Mouse (Mus musculus) hindbrain, embryonic 14.5 days (tissue): ENCODE measurements at regions not wholly inside any gene's neighbourhood (a gene's known extent, or its start where the extent isn't known, plus 50 kb on each side); places are given as distances from the start of the nearest gene placed in this dataset.

Experiments used
- ATAC-seq: fragments of 200-750 bp; cut with Nextera tagmentation; 2 replicates; pipeline ENCODE4 v1.8.0; 2017; ENCODE audit warnings: moderate number of reproducible peaks, mild to moderate bottlenecking, moderate TSS enrichment, moderate library complexity; ENCODE audit not compliant: low FRiP score
- DNase-seq: peaks from one replicate; pipeline ENCODE4 v3.0.0-alpha.2; 2015; ENCODE audit warnings: low spot score
- H3K27ac ChIP-seq: fragments of 300-500 bp; sonication (generic); 2 replicates; pipeline ENCODE4 v1.5.1; 2014; ENCODE audit warnings: mild to moderate bottlenecking, moderate library complexity
- H3K27me3 ChIP-seq: fragments of 300-500 bp; sonication (generic); 2 replicates; pipeline ENCODE4 v1.6.1; 2014; ENCODE audit warnings: mild to moderate bottlenecking, low read length, mixed read lengths; ENCODE audit not compliant: control insufficient read depth, insufficient read depth
- H3K36me3 ChIP-seq: fragments of 300-500 bp; sonication (generic); replicated peaks from 2 replicates; pipeline ENCODE4 v1.6.1; 2014; ENCODE audit not compliant: control insufficient read depth, insufficient read depth
- H3K4me1 ChIP-seq: fragments of 300-500 bp; sonication (generic); replicated peaks from 2 replicates; pipeline ENCODE4 v1.6.1; 2014; ENCODE audit warnings: antibody characterized with exemption, low read length, mixed read lengths; ENCODE audit not compliant: control insufficient read depth, insufficient read depth
- H3K4me2 ChIP-seq: fragments of 300-500 bp; sonication (generic); replicated peaks from 2 replicates; pipeline ENCODE4 v1.6.1; 2014; ENCODE audit warnings: mild to moderate bottlenecking, moderate library complexity
- H3K4me3 ChIP-seq: fragments of 300-500 bp; sonication (generic); replicated peaks from 2 replicates; pipeline ENCODE4 v1.5.1; 2014; ENCODE audit warnings: mild to moderate bottlenecking, low read length
- H3K9ac ChIP-seq: fragments of 300-500 bp; sonication (generic); 2 replicates; pipeline ENCODE4 v1.6.1; 2014
- H3K9me3 ChIP-seq: fragments of 300-500 bp; sonication (generic); 2 replicates; pipeline ENCODE4 v1.6.1; 2016; ENCODE audit warnings: low read length; ENCODE audit not compliant: control insufficient read depth
- WGBS: fragments of 180-500 bp; shearing (Covaris S2); extraction: QIAGEN DNeasy Blood & Tissue Kit; methylation state at CpG from one replicate; pipeline ENCODE4 v1.1.7; 2014; 5-methylcytosine and 5-hydroxymethylcytosine counted together

DNA sequence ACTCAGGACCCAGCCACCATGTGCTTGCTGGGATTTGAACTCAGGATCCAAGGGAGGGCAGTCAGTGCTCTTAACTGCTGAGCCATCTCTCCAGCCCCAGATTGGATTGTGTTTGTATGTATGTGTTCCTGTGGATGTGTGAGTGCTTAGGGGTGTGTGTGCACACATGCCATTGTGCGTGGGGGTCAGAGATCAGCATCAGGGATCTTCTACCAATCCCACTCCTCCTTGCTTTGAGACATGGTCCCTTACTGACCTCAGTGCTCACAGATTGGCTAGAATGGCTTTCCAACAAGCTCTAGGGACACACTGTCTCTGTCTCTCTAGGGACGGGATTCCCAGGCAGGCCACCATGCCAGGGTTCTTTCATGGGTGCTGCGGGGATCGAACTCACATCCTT, 83.1 kb upstream of the Cpsf6 start:
- no peak overlapping the region for H3K4me3 ChIP-seq
- H3K4me2 ChIP-seq, result no peak overlapping the region
- no peak overlapping the region for H3K27ac ChIP-seq
- WGBS, result 94% methylated on average over 4 of the region's 4 CpGs
- ATAC-seq (no peak), DNase-seq (no peak)
- H3K36me3 ChIP-seq, result no peaks in the 10 kb centered on the region
- no peaks in the 10 kb centered on the region for H3K4me1 ChIP-seq
- H3K9ac ChIP-seq, result no peak overlapping the region
- H3K27me3 ChIP-seq, result no peaks in the 10 kb centered on the region
- no peaks in the 10 kb centered on the region for H3K9me3 ChIP-seq

DNA sequence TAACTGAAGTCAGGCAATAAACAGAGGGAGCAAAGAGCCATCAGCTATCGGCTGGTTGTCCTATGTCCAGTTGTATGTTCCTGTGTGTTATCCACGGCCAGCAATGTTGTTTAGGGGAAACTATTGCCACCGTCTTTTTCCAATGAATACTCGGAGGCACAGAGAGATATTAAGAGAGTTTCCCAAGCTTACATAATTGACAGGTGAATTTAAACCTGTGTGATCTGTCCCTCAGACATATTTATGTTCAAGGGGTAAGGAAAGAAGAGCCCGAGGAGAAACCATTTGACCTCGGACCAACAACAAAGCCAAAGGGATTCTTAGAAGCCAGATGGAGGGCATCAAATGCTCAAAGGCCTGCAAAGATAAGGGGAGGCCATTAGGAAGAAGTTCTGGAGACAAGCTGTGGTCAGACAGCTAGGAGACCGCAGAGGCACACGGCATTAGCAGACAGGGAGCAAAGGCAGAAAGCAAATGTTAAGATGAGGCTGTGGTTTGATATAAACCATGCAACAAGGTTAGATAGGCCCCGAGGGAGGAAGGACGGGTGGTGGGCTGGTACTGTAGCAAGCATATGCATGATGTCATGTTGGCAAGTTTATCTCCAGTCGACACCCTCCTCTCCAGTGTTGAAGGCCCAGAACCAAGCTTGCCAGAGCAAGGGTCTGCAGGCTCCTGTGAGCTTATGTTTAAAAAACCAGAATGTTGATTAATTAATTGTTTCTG, 82.1 kb upstream of the Cpsf6 start:
- H3K4me2 ChIP-seq, result no peak overlapping the region
- H3K27ac ChIP-seq, result no peak overlapping the region
- no peaks in the 10 kb centered on the region for H3K27me3 ChIP-seq
- no peaks in the 10 kb centered on the region for H3K9me3 ChIP-seq
- H3K9ac ChIP-seq, result no peak overlapping the region
- H3K36me3 ChIP-seq, result no peaks in the 10 kb centered on the region
- no peak overlapping the region for H3K4me3 ChIP-seq
- DNase-seq (no peak), ATAC-seq (no peak)
- WGBS, result 82% methylated on average over 11 of the region's 11 CpGs
- no peaks in the 10 kb centered on the region for H3K4me1 ChIP-seq

GRCm38 (mm10) chr10:117461261-117461660, 81.4 kb upstream of the Cpsf6 start:
- no peaks in the 10 kb centered on the region for H3K9me3 ChIP-seq
- DNase-seq (no peak), ATAC-seq (no peak)
- WGBS, result 85% methylated on average over 4 of the region's 4 CpGs
- H3K36me3 ChIP-seq, result no peaks in the 10 kb centered on the region
- H3K4me3 ChIP-seq, result no peak overlapping the region
- no peak overlapping the region for H3K4me2 ChIP-seq
- H3K27me3 ChIP-seq, result no peaks in the 10 kb centered on the region
- H3K4me1 ChIP-seq, result no peaks in the 10 kb centered on the region
- no peak overlapping the region for H3K27ac ChIP-seq
- H3K9ac ChIP-seq, result no peak overlapping the region

- H3K9me3 ChIP-seq, result no peaks in the 10 kb centered on the region
- no peak overlapping the region for H3K4me3 ChIP-seq
- no peak overlapping the region for H3K27ac ChIP-seq
- 90% methylated on average over 6 of the region's 6 CpGs for WGBS
- no peaks in the 10 kb centered on the region for H3K36me3 ChIP-seq
- ATAC-seq (no peak), DNase-seq (no peak)
- H3K27me3 ChIP-seq, result no peaks in the 10 kb centered on the region
- no peak overlapping the region for H3K9ac ChIP-seq
- no peak overlapping the region for H3K4me2 ChIP-seq
- no peaks in the 10 kb centered on the region for H3K4me1 ChIP-seq
Observed at GRCm38 (mm10) chr10:117460366-117460730, 80.5 kb upstream of the Cpsf6 start.

DNA sequence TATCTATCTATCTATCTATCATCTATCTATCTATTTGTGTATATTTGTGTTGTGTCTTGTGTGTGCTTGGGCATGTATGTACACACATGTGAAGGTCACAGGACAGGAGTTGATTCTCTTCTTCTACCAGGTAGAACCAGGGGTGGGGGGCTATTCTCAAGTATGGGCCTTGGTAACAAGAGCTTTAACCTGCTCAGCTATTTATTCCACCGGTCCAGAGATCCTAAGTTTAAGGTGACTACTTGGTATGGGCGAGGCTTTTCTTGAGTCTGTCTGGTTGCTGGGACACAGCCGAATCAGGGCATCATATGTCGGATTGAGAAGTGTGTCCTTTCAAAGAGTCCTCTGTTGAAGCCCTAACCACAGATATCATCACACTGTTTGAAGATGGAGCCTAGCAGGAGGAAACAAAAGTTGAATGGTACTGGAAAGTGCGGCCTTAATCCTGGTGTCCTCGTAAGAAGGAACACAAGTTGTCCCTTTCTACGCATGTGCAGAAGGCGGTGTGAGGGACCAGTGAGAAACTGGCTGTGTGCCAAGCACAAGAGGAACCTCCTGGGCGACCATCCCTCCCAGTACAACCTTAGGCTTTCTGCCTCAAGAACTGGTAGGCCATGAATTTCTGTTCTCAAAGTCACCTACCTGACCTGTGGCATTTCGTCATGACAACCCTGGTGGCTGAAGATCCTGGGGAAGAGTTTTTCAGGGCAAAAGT, 80.0 kb upstream of the Cpsf6 start:
- no peak overlapping the region for H3K4me2 ChIP-seq
- no peak overlapping the region for H3K27ac ChIP-seq
- no peaks in the 10 kb centered on the region for H3K4me1 ChIP-seq
- H3K9ac ChIP-seq, result no peak overlapping the region
- 91% methylated on average over 10 of the region's 10 CpGs for WGBS
- no peaks in the 10 kb centered on the region for H3K27me3 ChIP-seq
- no peak for ATAC-seq
- no peaks in the 10 kb centered on the region for H3K36me3 ChIP-seq
- no peak overlapping the region for H3K4me3 ChIP-seq
- H3K9me3 ChIP-seq, result no peaks in the 10 kb centered on the region
- DNase-seq, result no peak

DNA sequence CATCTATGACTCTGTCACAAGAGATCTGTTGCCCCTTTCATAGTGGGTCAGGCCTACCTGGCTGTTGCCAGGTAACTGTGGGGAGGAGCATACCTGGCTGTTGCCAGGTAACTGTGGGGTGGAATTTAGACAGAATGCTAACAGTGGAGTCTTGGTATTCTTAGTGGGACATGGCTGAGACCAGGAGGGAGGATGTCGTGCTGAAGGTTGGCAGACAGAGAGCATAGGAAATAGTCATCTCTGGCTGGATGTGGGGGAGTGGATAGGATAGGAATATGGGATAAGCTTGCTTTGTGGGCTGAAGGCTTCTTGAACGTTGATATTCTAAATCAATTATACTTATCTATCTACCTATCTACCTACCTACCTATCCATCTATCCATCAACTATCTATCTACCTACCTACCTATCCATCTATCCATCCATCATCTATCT, 79.2 kb upstream of the Cpsf6 start:
- DNase-seq (no peak), ATAC-seq (no peak)
- Histone ChIP-seq H3K9ac (no peak overlapping the region), H3K4me1 (no peaks in the 10 kb centered on the region), H3K27me3 (no peaks in the 10 kb centered on the region), H3K4me2 (no peak overlapping the region), H3K4me3 (no peak overlapping the region), H3K27ac (no peak overlapping the region), H3K9me3 (no peaks in the 10 kb centered on the region), H3K36me3 (no peaks in the 10 kb centered on the region)
- 80% methylated on average over 2 of the region's 2 CpGs for WGBS

GRCm38 (mm10) chr10:117458271-117459040, 78.6 kb upstream of the Cpsf6 start:
- WGBS, result 85% methylated on average over 11 of the region's 11 CpGs
- Histone ChIP-seq H3K9me3 (no peaks in the 10 kb centered on the region), H3K27ac (no peak overlapping the region), H3K9ac (no peak overlapping the region), H3K27me3 (no peaks in the 10 kb centered on the region), H3K36me3 (no peaks in the 10 kb centered on the region), H3K4me1 (no peaks in the 10 kb centered on the region), H3K4me2 (no peak overlapping the region), H3K4me3 (no peak overlapping the region)
- no peak for ATAC-seq
- no peak for DNase-seq

GRCm38 (mm10) chr10:117457701-117457950, 77.8 kb upstream of the Cpsf6 start:
- Histone ChIP-seq H3K27me3 (no peaks in the 10 kb centered on the region), H3K4me3 (no peak overlapping the region), H3K4me2 (no peak overlapping the region), H3K27ac (no peak overlapping the region), H3K9me3 (no peaks in the 10 kb centered on the region), H3K4me1 (no peaks in the 10 kb centered on the region), H3K9ac (no peak overlapping the region), H3K36me3 (no peaks in the 10 kb centered on the region)
- DNase-seq (no peak), ATAC-seq (no peak)
- WGBS, result 64% methylated on average over 2 of the region's 2 CpGs

DNA sequence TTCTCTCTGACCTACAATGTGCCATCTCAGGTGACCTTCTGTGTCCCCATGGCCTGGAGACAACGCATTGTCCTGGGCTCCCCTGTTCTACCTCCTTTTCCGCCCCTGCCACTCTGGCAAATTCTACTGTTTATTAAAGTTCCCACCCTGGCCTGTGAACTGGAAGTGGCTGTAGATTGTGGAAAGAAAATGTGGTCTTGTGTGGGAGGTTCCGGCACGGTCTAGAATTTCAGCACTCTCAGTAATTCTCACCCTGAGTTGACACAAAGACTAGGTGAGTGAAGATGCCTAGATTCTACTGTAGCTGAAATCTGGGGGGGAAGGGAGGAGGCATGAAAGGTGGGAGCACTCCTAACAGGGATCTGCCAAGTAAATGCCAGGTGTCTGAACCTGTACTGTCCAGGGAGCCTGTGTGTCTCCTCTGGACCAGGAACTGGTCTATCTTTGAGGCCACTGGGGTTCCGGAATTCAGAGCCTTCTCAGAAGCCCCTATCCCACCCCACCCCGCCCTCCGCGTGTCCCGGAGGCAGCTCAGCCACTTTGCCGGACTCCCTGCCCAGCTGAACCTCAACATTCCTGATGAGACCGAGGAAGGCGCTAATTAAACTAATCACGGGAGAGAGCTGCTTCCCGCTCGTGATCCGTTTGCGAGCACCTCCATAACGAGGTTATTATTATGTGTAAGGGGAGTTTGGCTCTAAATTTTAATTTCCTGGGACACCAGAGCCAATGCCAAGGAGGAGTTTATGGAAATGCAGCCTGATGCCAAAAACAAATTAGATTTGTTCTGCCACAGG, 77.3 kb upstream of the Cpsf6 start:
- no peak overlapping the region for H3K27ac ChIP-seq
- no peak for DNase-seq
- H3K9ac ChIP-seq, result no peak overlapping the region
- no peaks in the 10 kb centered on the region for H3K4me1 ChIP-seq
- no peak overlapping the region for H3K4me3 ChIP-seq
- ATAC-seq, result no peak
- H3K27me3 ChIP-seq, result no peaks in the 10 kb centered on the region
- no peak overlapping the region for H3K4me2 ChIP-seq
- 68% methylated on average over 18 of the region's 18 CpGs for WGBS
- no peaks in the 10 kb centered on the region for H3K9me3 ChIP-seq
- no peaks in the 10 kb centered on the region for H3K36me3 ChIP-seq
